Mouse (Mus musculus) urinary bladder, postnatal 10 days (tissue): Measurements from ENCODE around the gene Parp9.
"Not testable (repeated sequence)": the region's sequence is repeated elsewhere in the genome, so short reads cannot be mapped to it uniquely, and the experiment has no call there.

Source experiments
- DNase-seq: peaks from one replicate; pipeline ENCODE4 v3.0.0; 2022; ENCODE audit warnings: low spot score

The Parp9 gene

DNA sequence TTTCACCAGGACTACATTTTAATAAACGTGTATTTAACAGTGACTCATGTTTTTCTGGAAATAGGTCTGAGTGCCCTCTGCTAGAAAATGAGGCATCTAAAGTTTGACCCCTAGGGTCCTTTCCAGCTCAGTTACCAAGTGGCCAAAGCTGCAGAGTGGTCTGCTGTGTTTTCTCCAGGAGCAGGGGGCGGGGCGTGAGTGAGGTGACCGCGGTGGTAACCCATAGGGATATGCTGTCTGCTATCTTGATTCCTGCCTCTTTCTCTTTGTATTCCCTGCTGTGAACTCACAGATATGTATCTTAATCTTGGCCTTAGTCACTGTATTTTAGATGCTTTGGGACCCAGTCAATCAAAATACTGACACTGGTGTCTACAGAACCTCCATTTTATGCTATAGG, 13.9 kb upstream of the Parp9 start:
- no peak for DNase-seq

DNA sequence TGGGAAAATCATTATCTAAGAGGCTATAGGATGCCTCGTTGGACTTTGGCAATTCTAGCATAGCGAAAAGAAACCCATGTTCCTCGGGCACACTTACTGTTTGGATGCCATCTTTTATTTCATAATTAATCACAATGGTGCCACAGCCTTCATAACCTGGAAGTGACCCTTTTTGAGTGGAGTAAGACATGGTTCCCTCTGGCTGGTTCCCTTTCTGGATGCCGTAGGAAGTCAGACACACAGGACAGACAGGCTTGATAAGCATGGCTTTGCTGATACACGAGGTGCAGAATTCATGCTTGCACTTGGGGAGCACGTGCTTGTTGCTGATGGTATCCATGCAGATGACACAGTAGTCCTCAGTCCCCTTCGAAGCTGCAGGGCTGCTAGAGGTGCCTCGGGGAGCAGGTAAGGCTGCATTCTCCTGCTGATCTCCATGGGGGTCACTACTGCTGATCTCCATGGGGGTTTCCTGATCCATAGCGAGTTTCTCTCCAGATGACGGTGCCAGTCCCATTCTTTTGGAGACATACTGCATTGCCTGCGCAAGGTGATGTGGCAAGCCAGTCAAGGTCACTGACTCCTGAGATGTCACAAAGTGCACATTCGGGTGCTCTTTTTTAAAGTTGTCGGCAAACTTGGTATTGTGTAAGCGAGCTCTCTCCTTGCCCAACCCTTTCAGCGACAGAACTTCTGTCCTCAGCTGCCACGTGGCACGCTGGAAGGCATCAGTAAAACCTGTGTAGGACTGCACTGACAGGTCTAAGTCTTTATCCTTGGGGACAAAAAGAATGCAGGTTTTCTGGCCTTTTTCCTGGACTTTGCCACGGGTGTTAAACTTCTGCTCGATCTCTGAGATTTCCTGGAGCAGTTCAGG, 5.9 kb upstream of the Parp9 start:
- no peak for DNase-seq

DNA sequence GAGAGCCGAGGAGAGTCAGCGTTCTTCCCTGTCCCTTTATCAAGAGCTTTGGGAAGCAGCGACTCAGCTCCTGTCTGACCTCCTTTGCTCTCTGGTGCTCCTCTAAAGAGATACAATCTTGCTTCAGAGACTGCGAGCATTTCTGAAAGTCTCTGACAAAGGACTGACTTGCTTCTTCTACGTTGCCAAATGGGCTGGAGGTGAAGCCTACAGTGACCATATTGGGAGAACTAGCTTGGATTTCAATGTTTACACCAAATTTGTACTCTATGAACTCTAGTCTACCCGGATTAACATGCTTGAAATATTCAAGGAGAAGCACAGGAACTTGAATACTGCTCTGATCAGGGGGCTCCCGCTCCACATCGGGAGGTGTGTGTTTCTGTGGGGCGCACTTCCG, 5.1 kb upstream of the Parp9 start:
- DNase-seq, result no peak

DNA sequence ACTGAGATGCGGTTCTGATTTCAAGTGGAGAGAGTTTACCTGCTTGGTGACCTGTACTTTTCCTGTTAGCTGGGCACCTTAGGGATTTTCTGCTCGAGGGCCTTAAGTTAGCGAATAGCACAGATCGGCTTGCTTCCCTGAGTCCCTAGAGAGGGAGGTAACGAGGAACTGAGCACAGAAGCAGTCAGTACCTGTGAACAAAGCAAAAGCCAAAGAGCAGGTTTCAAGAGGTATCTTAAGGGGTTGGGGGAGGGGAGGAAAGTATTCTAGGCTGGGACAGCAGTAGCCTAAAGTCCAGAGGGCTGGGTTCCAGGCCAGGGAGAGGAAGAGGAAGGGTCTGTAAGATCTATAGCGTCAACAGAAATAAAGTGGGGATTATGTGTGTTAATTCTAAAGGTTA, 991 bp downstream of the Parp9 start:
- DNase-seq, result no peak

DNA sequence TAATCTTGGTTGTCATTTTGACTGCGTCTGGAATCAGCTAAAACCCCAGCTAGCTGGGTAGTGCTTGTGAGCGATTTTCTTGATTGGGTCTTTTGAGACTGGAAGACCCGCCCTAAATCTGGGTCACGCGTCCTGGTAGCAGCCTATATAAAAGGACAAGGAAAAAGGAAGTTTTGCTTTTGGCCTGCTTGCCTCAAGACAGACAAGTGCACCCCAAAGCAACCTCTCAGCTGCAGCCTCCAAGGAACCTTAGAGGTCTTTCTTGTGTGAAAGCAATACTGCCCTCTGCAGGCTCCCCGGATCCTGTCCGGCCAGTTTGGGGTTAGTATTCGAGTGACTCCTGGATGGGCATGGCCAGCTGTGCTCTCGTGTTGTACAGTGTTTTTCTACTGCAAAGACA, 1.4 kb downstream of the Parp9 start:
- peak; percentile 46 for DNase-seq

DNA sequence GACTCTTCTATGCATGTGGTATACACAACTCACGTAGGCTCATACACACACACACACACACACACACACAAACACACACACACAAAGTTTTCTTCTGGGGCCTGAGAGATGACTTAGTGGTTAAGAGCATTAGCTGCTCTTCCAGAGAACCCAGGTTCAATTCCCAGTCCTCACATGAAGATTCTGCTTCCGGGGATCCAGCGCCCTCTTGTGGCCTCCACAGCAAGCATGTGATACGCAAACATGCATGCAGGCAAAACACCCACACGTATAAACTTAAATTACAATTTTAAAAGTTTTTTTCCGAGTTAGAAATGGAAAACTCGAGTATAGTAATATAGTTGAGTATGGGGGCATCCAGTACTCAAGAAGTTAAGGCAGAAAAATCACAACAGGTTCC, 3.1 kb downstream of the Parp9 start:
- no peak for DNase-seq

DNA sequence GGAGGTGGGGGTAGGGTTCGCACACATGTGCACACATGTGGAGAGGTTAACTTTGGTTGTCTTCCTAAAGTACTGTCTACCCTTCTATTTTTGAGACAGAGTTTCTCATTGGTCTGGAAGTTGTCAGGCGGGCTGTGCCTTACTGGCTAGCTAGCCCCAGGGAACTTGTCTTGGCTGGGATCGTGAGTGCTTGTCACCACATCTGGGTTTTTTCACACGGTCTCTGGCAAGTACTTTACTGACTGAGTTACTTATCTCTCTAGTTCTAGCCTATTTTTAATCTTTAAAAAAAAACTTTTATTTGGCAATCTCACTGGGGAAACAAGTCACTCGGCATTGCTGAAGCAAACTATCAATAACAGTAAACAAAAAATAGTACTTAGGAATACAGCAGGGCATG, 11.0 kb downstream of the Parp9 start:
- no peak for DNase-seq

DNA sequence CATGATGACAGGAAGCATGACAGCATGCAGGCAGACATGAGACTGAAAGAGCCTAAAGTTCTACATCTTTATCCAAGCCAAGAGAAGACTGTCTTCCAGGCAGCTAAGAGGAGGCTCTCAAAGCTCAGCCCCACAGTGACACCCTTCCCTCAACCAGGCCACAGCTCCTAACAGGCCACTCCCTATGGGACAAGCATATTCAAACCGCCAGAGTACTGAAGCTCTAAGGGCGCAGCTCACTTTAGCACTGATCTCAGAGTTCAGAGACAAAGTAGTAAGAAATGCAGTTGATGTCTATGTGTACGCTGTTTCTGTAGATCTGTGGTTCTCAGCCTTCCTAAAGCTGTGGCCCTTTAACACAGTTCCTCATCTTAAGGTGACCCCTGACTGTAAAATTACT, 12.9 kb downstream of the Parp9 start:
- DNase-seq, result no peak

DNA sequence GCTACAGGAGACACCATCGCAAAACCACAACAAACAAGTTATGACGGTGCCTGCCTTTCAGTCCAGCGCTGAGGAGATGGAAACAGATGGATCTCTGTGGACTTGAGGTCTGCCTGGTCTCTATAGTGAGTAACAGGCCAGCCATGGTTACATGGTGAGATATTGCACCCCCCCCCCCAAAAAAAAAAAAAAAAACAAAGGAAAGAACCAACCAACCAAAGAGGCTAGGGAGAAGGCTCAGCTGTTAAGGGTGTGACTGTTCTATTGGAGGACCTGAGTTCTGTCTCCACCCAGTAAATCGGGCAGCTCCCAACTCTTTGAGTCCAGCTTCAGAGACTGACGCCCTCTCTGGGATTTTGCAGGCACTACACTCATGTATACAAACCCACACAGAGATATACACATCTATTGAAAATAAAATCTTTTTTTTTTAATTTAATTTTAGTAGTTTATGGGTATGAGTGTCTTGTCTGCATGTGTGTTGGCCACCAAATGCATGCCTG, 14.4 kb downstream of the Parp9 start:
- DNase-seq, result no peak

DNA sequence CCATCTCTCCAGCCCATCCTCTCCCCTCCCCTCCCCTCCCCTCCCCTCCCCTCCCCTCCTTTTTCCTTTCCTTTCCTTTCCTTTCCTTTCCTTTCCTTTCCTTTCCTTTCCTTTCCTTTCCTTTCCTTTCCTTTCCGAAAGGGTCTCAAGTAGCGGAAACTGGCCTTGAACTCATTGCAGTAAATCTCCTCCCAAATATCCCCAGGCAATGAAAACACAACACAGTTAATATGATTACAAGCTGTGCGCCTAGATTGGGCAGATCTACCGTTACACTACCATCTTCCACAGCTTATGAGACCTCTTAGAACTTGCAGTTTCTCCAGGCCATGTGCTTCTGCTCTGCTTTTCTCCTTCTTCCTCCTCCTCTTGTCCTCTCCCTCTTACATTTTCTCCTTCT, 27.7 kb downstream of the Parp9 start:
- not testable (repeated sequence) for DNase-seq

DNA sequence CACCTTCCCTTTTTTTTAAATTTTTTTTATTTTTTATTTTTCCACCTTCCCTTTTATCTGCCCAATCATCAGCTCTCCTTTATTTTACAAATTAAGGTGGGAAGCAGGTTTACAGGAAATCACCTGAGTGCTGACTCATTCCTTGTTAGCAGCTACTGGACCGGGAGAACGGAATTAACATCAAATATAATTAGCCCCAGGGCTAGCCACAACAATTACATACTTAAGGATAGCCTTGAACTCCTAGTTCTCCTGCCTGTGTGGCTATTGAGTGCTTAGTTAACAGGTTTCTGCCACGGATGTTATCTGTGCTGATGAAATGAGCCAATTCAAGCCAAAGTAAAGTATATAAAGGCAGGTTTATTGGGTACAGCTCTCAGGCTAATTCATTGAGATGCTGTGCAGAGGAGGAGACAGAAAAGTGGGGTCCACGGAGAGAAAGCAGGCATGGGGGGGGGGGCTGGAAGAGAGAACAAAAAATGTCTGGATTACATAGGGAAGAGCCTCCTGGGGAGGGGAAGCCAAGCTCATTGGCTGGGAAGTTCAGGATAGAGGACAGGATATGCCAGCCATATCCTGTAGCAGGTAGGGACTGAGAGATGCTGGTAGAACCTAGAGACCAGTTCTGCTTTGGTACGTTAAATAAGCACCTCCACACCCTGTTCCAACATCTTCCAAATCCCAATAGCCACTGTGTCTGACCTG, 28.3 kb downstream of the Parp9 start:
- no peak for DNase-seq

DNA sequence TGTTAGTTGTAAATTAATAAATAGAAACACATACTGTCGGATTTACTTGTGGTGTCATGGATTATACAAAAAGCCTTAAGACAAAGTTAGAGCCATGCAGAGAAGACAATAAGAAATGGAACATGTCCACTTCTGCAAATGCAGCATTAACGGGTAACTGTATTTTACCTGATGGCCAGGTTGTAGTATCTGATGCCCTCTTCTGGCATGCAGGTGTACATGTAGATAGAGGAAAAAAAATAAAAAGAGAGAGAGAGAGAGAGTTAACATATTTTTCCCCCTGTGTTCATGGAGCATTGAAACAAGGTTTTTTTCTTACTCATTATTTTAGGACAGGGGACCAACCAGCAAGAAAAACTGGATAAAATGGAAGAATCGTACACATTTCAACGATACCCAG, 29.0 kb downstream of the Parp9 start:
- DNase-seq, result no peak

DNA sequence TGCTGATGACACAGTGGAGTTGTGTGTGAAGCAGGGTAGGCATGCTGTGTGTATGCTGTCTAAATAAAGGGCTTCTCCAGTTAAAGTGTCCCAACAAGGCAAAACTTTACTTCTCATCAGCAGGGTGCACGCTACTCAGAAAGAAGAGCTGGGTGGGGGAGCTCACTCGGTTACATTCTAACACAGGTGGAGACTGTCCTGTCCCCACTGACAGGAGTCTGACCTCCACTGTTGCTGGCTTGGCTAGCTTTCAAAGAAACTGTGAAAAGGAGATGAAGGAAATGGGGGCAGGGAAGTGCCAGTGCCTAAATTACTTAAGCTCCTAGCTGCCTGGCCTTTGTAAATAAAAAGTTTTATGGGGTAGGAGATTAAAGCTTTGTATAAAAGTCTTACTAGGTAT, 29.9 kb downstream of the Parp9 start:
- no peak for DNase-seq

DNA sequence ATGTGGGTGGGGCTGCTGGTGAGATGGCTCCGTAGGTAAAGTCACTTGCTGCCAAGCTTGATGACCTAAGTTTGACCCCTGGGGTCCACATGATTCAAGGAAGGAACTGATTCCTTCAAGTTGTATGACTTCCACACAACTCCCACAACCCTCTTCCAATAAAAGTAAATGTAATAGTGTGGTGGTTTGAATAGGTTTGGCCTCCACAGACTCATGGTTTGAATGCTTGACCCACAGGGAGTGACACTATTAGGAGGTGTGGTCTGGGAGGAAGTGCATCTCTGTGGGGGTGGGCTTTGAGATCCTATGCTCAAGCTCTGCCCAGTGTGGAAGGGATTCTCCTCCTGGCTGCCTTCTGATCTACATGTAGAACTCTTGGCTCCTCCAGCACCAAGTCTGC, 35.8 kb downstream of the Parp9 start:
- no peak for DNase-seq

DNA sequence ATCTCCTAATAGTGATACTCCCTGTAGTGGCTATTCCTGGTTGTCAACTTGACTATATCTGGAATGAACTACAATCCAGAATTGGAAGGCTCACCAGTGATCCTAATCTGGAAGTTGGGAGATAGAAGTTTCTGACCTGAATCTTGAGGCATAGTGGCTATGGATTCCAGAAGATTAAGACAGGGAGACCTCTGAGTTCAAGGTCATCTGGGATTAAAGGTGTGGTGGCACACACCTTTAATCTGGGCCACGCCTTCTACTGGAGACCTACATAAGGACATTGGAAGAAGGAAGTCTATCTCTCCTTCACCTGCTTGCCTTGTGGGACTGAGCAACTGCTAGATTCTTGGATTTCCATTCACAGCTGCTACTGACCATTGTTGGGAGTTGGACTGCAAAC, 40.2 kb downstream of the Parp9 start, which contains the start of gene Kpna1:
Gene Kpna1 (plus strand): TSS at position 301 of the 400 bp plus-strand sequence.
- not testable (repeated sequence) for DNase-seq

DNA sequence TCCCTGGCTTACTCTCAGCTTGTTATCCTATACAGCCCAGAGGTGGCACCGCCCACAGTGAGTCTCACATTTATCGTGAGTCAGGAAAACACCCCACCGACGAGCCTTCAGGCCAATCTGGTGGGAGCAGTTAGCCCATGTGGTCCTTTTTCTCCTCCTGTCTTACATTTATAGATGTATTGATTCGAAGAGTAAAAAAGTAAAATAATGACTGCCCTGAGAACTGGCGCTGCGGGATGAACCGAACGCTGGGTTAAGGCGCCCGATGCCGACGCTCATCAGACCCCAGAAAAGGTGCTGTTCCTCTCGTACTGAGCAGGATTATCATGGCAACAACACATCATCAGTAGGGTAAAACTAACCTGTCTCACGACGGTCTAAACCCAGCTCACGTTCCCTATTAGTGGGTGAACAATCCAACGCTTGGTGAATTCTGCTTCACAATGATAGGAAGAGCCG, 43.1 kb downstream of the Parp9 start:
- DNase-seq, result peak; percentile 100

DNA sequence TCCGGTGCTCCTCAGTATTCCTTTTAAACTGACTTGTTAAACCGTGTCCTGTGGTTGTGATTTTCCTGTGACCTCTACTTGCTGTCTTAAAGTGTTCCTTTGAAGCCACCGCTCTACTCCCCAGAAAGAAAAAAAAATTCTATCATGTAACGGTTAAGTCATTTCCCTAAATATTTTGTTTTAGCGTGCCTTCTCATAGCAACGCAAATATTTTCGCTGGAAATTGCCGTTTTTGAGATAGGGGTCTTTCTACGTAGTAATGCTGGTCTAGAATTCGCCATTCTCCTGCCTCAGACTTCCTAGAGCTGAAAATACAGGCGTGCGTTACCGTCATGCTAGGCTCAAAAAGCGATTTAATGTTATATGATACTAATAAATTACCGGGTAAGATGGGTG, 44.2 kb downstream of the Parp9 start:
- DNase-seq, result no peak

DNA sequence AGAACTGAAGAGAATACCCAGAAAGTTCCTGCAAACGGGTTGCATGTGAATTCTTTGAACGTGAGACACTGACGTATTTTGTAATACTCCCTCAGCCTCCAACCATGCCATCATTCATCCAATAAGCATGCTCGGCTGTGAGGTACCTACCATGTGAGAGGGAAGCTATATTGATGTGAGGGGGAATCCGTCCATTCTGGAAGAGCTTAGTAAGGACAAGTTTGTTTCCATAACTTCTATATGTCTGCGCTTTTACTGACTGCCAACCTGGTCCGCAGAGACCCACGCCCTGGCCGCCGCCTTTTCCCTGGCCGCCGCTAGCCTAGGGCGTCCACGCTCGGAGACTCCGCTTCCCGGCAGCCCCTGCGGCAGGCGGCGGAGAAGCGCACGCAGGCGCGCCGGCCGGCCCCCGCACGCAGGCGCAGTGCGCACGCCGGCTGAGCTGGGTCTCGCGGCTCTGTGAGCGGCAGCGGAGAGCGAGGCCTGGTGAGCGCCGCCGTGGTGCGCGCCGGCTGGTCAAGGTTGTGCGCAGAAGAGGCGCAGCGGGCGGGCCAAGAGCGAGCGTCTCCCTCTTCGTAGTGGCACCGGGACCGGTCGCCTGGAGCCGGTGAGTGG, 44.7 kb downstream of the Parp9 start:
- peak; percentile 63 for DNase-seq

DNA sequence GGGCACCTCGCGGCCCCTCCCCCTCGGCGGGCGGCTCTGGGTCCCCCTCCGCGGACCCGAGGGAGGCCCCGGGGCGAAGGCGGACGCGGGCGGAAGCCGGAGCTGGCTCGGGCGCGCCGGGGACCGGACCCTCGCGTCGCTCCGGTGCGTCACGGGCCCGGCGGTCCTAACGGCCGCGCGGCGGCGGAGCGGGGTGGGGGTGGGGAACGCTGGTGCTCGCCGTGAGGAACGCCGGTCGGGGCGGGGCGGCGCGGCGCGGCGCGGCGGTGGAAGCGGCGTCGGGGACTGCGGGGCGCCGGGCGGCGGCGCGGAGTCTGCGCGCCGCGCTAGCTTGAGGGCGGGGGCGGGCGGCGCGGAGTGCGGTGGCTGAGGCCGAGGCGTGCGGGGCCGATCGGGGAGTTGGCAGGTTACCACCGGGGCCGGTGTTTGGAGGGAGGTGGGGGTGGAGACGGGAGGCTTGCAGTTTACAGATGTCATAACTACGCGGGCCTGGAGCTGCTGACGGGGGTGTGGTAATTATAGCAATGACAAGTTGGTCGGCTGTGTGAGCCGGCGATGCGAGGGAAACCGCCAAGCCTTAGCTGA, 45.3 kb downstream of the Parp9 start:
- peak; percentile 22 for DNase-seq

DNA sequence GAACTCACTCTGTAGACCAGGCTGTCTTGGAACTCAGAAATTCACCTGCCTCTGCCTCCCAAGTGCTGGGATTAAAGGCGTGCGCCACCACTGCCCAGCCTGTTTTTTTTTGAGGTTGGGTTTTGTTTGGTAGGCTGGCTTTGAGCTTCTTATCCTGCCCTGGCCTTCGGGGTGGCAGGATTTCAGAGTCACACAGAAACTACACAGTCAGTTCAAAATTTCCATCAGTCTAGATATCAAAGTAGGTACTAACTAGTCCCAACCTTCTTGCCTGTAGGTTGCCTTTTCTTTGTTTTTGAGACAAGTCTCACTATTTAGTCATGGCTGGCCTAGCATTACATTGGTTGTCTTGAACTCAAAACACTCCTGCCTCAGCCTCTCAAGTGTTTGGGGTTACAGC, 46.2 kb downstream of the Parp9 start:
- no peak for DNase-seq

DNA sequence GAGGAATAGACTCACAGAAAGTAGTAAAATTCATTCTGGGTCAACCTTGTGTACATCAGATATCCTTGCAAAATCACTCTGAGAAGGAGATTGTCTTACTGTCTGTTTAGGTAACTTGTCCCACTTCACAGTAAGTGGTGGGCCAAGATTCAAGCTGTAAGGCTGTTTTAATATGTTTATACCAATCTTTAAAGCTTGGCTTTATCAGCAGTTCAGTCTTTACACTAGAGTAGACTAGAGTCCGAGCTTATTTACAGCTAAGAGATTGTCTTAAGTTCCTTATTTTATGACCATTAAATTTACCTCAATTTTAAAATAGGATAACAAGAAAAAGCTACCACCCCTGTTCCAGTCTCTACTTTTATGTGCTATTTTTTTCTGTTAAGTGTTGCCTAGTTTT, 49.7 kb downstream of the Parp9 start:
- DNase-seq, result no peak

DNA sequence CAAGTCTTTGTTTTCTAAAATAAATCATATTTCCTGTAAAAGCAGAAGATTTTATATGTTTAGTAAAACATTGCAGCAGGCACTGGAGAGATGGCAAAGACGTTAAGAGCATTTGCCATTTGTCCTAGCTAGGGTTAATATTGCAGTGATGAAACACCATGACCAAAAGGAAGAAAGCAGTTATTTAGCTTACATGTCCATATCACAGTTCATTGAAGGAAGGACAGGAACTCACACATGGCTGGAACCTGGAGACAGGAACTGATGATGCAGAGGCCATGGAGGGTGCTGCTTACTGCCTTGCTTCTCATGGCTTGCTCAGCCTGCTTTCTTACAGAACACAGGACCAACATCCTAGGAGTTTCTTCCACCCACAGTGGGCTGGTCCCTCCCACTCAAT, 54.1 kb downstream of the Parp9 start:
- DNase-seq, result no peak
